Mouse (Mus musculus) thymus, adult 2 months (tissue): ENCODE data around the gene Znrf2. TPM values are rescaled to one million over a fixed set of nuclear protein-coding genes. Genes with fewer than 3 reads are reported as not detected.
"Not testable (repeated sequence)": the region's sequence is repeated elsewhere in the genome, so short reads cannot be mapped to it uniquely, and the experiment has no call there.

Experiments used
- DNase-seq: peaks from one replicate; pipeline ENCODE4 v3.0.0; 2021
- H3K27ac ChIP-seq: fragments of 200-500 bp; 2 replicates; pipeline ENCODE4 v1.5.1; 2012; ENCODE audit warnings: low read length, control low read depth; ENCODE audit not compliant: control insufficient read depth, insufficient read depth
- H3K27me3 ChIP-seq: fragments of 200-500 bp; 2 replicates; pipeline ENCODE4 v1.6.1; 2012; ENCODE audit warnings: mild to moderate bottlenecking, low read length, moderate library complexity, mixed read lengths; ENCODE audit not compliant: control insufficient read depth, insufficient read depth
- H3K36me3 ChIP-seq: fragments of 200-500 bp; 2 replicates; pipeline ENCODE4 v1.6.1; 2012; ENCODE audit warnings: mild to moderate bottlenecking, low read length, moderate library complexity; ENCODE audit not compliant: control insufficient read depth, insufficient read depth
- H3K4me1 ChIP-seq: fragments of 200-500 bp; replicated peaks from 2 replicates; pipeline ENCODE4 v1.6.1; 2012; ENCODE audit warnings: low read length; ENCODE audit not compliant: control insufficient read depth, insufficient read depth
- H3K4me3 ChIP-seq: fragments of 200-500 bp; 2 replicates; pipeline ENCODE4 v1.5.1; 2012; ENCODE audit warnings: mild to moderate bottlenecking, low read length, control low read depth, moderate library complexity; ENCODE audit not compliant: control insufficient read depth, insufficient read depth
- CTCF ChIP-seq: fragments of 200-500 bp; IDR thresholded peaks from 2 replicates; pipeline ENCODE4 v1.5.1; 2012; ENCODE audit warnings: mild to moderate bottlenecking, control low read depth, low read length, moderate library complexity, borderline replicate concordance; ENCODE audit not compliant: control insufficient read depth, poor library complexity, insufficient read depth; ENCODE audit errors: extremely low read depth
- POLR2A ChIP-seq: fragments of 200-500 bp; IDR thresholded peaks from 2 replicates; pipeline ENCODE4 v1.6.1; 2012; ENCODE audit warnings: mild to moderate bottlenecking, low read length, control low read depth, moderate library complexity; ENCODE audit not compliant: control insufficient read depth, poor library complexity, insufficient read depth; ENCODE audit errors: extremely low read depth
- WGBS: fragments of 180-500 bp; shearing (Covaris S2); methylation state at CpG from one replicate; pipeline ENCODE4 v1.1.7; 2018; 5-methylcytosine and 5-hydroxymethylcytosine counted together
- polyA plus RNA-seq: library from polyadenylated mRNA; depleted of rRNA; stranded (reverse); fragments of >200 nt; gene quantifications from 2 replicates; pipeline ENCODE4 v1.2.3, GENCODE M21; 2012

Gene Znrf2
- polyA plus RNA-seq, 1 experiment, result 17.5 TPM

DNA sequence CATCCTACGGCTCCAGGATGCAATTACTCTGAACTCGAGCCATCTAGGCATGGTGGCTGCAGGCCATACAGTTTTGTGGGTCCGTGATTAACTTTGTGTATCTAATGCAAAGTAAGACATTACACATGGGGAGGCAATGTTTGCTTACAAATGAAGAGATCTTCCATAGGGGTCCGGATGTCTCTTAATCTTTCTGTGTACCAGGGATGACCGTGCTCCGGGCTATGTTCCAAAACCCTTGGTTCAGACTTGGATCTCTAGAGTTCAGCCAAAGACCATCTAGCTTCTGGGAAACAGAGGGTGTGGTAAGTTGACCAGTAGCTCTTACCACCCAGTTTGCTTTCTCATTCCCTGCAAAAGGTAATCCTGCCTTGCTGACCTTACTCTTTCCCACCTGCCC is 4.4 kb upstream of the Znrf2 start:
- Histone ChIP-seq H3K4me3 (no peak overlapping the region), H3K27me3 (no peaks in the 10 kb centered on the region), H3K36me3 (no peaks in the 10 kb centered on the region), H3K27ac (no peak overlapping the region), H3K4me1 (peaks cover 36% of the 10 kb centered on the region)
- DNase-seq, result no peak
- WGBS, result 89% methylated on average over 6 of the region's 6 CpGs
- TF ChIP-seq CTCF (no peak), POLR2A (no peak)

DNA sequence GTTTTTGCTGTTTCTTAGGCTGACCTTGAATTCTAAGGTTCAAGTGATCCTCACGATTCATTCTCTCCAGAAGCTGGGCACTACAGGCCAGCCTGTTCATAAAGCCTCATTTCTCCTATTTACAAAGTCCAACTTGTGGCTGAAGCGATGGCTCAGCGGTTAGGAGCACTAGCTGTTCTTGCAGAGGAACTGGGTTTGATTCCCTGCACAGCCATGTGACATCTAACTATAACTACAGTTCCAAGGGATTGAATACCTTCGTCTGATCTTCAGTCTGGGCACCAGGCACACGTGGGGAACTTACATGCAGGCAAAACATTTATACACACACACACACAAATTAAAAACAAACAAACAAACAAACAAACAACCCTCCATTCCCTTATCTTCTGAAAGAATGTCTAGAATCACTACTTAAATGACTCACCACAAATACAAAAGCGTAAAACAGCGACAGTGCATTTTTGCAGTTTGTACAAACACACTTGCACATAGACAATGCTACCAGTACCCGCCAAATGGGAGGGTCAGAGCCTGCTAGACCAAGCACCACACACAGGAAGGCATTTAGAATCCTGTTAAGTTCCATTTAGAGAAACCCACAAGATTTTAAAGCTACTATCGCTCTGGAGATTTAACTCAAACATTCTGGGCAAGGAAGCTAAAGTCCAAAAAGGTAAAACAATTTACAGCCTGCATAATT is 1.1 kb upstream of the Znrf2 start:
- Histone ChIP-seq H3K4me3 (no peak overlapping the region), H3K36me3 (no peaks in the 10 kb centered on the region), H3K27ac (no peak overlapping the region), H3K27me3 (no peaks in the 10 kb centered on the region), H3K4me1 (peaks cover 20% of the 10 kb centered on the region)
- WGBS, result 71% methylated on average over 9 of the region's 9 CpGs
- DNase-seq, result no peak
- TF ChIP-seq POLR2A, result no peak
- no peak for TF ChIP-seq CTCF

- no peaks in the 10 kb centered on the region for H3K27me3 ChIP-seq
- H3K36me3 ChIP-seq, result no peaks in the 10 kb centered on the region
- peak; percentile 72 for DNase-seq
- H3K4me1 ChIP-seq, result peaks cover 5% of the 10 kb centered on the region
- H3K27ac ChIP-seq, result peak overlapping the region; percentile 89
- H3K4me3 ChIP-seq, result peak overlapping the region; percentile 95
- TF ChIP-seq POLR2A (0 out of 2 replicates have a peak, but pooled peaks have one; percentile 19), CTCF (no peak)
- 7% methylated on average over 39 of the region's 39 CpGs for WGBS
Observed at GRCm38 (mm10) chr6:54817266-54817767, 601 bp downstream of the Znrf2 start.

- 30% methylated on average over 2 of the region's 2 CpGs for WGBS
- H3K4me3 ChIP-seq, result peak overlapping the region; percentile 44
Observed at GRCm38 (mm10) chr6:54818389-54818788, 1.7 kb downstream of the Znrf2 start.

DNA sequence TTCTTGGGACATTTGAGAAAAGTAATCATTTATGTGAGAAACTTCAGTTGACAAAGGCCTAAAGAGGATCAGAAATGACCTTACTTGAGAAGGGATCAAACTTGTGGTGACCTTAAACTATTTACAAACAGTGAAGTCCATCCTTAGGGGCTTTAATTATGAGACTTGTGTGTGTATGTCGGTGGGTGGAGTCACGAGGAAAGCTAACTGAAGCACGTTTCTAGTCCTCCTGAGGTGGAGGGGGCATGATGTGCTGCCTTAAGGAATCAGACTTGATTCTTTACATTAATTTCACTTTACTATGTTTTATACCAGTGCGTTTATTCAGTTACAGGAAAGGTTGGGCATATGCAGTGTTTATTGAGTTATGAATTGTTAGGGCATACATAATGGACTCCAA is 2.6 kb downstream of the Znrf2 start:
- no peak for TF ChIP-seq POLR2A
- TF ChIP-seq CTCF, result no peak
- H3K4me3 ChIP-seq, result no peak overlapping the region
- no peak for DNase-seq
- H3K27me3 ChIP-seq, result no peaks in the 10 kb centered on the region
- H3K36me3 ChIP-seq, result no peaks in the 10 kb centered on the region
- no peak overlapping the region for H3K27ac ChIP-seq
- H3K4me1 ChIP-seq, result peaks cover 5% of the 10 kb centered on the region
- 30% methylated on average over 4 of the region's 4 CpGs for WGBS

More at GRCm38 (mm10) chr6:54818389-54818788, 1.7 kb downstream of the Znrf2 start:
- Histone ChIP-seq H3K4me1 (peaks cover 5% of the 10 kb centered on the region), H3K27me3 (no peaks in the 10 kb centered on the region), H3K27ac (peak overlapping the region; percentile 64; the same call in 1 of the 2 replicates), H3K36me3 (no peaks in the 10 kb centered on the region)
- TF ChIP-seq CTCF (no peak), POLR2A (no peak)
- no peak for DNase-seq

DNA sequence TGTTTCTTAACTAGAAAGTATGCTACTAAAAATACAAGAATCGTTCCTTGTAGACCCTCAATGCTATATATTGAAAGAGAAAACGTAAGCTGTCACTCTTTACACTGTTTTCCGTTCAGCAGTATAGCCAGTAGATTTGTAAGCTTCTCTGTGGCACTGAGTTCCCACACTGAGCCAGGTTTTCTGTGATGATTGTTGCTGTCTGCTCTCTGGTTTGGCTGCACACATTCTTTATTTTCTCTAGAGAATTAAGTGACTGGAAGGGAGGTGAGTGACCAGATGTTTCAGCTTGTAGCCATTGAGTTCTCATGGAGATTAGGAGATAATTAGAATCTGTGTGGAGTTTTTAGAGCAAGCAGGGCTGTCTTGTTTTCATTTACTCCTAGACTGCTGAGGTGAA is 3.0 kb downstream of the Znrf2 start:
- DNase-seq, result no peak
- WGBS, result 56% methylated on average over 3 of the region's 3 CpGs
- H3K4me3 ChIP-seq, result no peak overlapping the region
- H3K27ac ChIP-seq, result no peak overlapping the region
- no peaks in the 10 kb centered on the region for H3K36me3 ChIP-seq
- H3K4me1 ChIP-seq, result peaks cover 5% of the 10 kb centered on the region
- TF ChIP-seq CTCF, result no peak
- TF ChIP-seq POLR2A, result no peak
- H3K27me3 ChIP-seq, result no peaks in the 10 kb centered on the region

DNA sequence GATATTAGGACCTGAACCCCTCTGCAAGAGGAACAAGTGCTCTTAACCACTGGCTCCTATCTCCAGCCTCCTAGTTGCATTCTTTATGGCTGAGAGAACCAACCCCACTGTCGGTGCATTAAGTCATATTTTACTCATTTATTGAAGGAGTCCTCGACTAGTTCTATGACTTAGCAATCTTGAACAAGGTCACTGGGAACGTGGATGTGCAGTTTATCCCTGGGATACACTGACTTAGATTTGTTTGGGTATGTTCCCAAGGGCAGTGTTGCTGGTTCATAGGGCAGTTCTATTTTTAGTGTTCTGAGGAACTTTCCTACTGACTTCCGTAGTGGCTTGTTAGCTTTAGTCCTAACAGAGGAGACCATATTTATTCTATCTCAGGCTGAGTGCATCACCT is 5.6 kb downstream of the Znrf2 start:
- 90% methylated on average over 4 of the region's 4 CpGs for WGBS
- Histone ChIP-seq H3K27me3 (no peaks in the 10 kb centered on the region), H3K36me3 (no peaks in the 10 kb centered on the region), H3K27ac (no peak overlapping the region), H3K4me1 (peaks cover 3% of the 10 kb centered on the region), H3K4me3 (no peak overlapping the region)
- DNase-seq, result no peak
- TF ChIP-seq CTCF (no peak), POLR2A (no peak)

GRCm38 (mm10) chr6:54824561-54824960 is 7.8 kb downstream of the Znrf2 start:
- not testable (repeated sequence) for DNase-seq, H3K4me3 ChIP-seq, H3K27me3 ChIP-seq, H3K4me1 ChIP-seq, H3K36me3 ChIP-seq, H3K27ac ChIP-seq
- WGBS, result 100% methylated on average over 2 of the region's 2 CpGs
